Mouse (Mus musculus): ENCODE measurements around the gene Bet1l. TPM values are rescaled to one million over a fixed set of nuclear protein-coding genes. Genes with fewer than 3 reads are reported as not detected.
A peak's percentile ranks its signal among the peaks of the same experiment; 100 is the strongest.

The Bet1l gene
- total and polyA plus RNA-seq, 3 experiments: 13.1 to 24.3 (median 13.8) TPM

DNA sequence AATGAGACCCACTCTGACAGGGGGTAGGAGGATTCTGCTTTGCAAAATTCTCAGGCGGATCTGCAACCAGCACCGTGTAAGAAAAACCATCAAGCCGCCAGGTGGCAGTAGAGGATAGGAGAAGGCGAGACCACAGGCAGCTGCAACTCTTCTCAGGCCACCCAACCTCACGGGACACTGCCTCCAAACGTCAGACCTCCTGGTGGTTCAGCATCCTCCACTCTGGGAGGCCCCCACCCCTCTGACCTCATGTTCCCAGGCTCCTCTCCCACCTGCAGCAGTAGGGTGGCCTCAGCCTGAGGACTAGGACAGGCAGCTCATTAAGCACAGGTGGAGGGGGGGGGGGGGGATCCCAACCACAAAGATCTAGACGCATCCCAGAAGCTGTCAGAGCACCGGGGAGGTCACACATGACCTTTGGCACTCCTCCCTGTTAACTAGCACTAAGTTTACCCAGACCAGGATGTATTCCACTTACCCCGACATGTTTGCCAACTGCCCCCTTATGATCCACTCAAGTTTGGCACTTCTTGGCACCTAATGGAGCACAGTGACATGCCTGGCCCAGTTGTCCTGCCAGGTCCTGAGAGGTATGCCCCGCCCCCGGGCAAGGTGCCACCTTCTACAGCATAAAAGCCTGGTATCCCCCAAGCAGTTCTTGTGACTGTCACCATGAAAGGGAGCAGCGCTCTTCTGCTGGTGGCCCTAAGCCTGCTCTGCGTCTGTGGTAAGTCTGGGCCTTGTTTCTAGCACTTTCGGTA, 12.3 kb downstream of the Bet1l start, which contains the start of gene Scgb1c1:
Gene Scgb1c1 (plus strand): TSS at position 643 of the 761 bp plus-strand sequence.
- Histone ChIP-seq H3K27ac (ENCODE audit: insufficient read depth, low read depth) (no peak within 1 kb of the TSS), H3K9me3 (replicated peaks; ENCODE audit: low read length) (no peaks in the 10 kb centered on the region), H3K4me2 (ENCODE audit: insufficient read depth, low read depth, poor library complexity, severe bottlenecking) (no peak within 1 kb of the TSS; the same call in 1 of the 2 replicates), H3K27me3 (replicated peaks) (peaks cover 64% of the 10 kb centered on the region), H3K36me3 (replicated peaks in 1 of 2; ENCODE audit: control insufficient read depth in 1 of 2, insufficient read depth in 1 of 2, low read length in 1 of 2) (no peaks in the 10 kb centered on the region), H3K4me3 (replicated peaks in 1 of 3; ENCODE audit: low read depth in 2 of 3, low read length in 2 of 3, poor library complexity in 1 of 3) (no peak within 1 kb of the TSS), H3K9ac (ENCODE audit: insufficient read depth, low read depth) (no peak within 1 kb of the TSS), H3K4me1 (ENCODE audit: control insufficient read depth in 1 of 2, insufficient read depth in 2 of 2) (peaks cover 0 to 5% of the 10 kb centered on the region in 2 experiments; a peak in 2 of 4 replicates), H3K79me2 (replicated peaks; ENCODE audit: control insufficient read depth, extremely low read depth, insufficient read depth, poor library complexity, severe bottlenecking) (no peaks in the 10 kb centered on the region)
- TF ChIP-seq MAZ (IDR thresholded peaks at IDR 0.05; ENCODE audit: low read depth, low read length) (0 out of 2 replicates have a peak, but pooled peaks have one; percentile 28), CHD1 (IDR thresholded peaks at IDR 0.05; ENCODE audit: low read depth, low read length) (no peak), UBTF (IDR thresholded peaks at IDR 0.05; ENCODE audit: low read depth, low read length) (no peak), BHLHE40 (IDR thresholded peaks at IDR 0.05; ENCODE audit: low read depth, low read length) (peak; percentile 78), CTCF (conservative IDR thresholded peaks at IDR 0.05 in 1 of 2, IDR thresholded peaks at IDR 0.05 in 1 of 2; ENCODE audit: low read depth in 2 of 2, low read length in 2 of 2) (peak; percentile 55 to 96), RAD21 (IDR thresholded peaks at IDR 0.05; ENCODE audit: low read depth, low read length) (peak; percentile 96), SMC3 (IDR thresholded peaks at IDR 0.05; ENCODE audit: low read depth, low read length) (peak; percentile 99), PAX5 (IDR thresholded peaks at IDR 0.05; ENCODE audit: low read length) (no peak), MAFK (IDR thresholded peaks at IDR 0.05; ENCODE audit: insufficient replicate concordance, low read length) (no peak), MYC (IDR thresholded peaks at IDR 0.05; ENCODE audit: low read depth, low read length) (0 out of 2 replicates have a peak, but pooled peaks have one; percentile 33), ZMIZ1 (IDR thresholded peaks at IDR 0.05; ENCODE audit: low read depth, low read length) (no peak), JUND (conservative IDR thresholded peaks at IDR 0.05; ENCODE audit: low read depth, low read length) (no peak), TCF12 (IDR thresholded peaks at IDR 0.05; ENCODE audit: low read depth, low read length) (no peak), NRF1 (IDR thresholded peaks at IDR 0.05; ENCODE audit: low read depth, low read length) (no peak), EP300 (IDR thresholded peaks at IDR 0.05; ENCODE audit: low read length) (no peak), ZC3H11A (IDR thresholded peaks at IDR 0.05; ENCODE audit: low read depth, low read length) (peak; percentile 90), E2F4 (IDR thresholded peaks at IDR 0.05; ENCODE audit: insufficient replicate concordance, low read depth, low read length) (no peak)
- in situ Hi-C loops (cut with MboI; ENCODE audit: low pct_ligation_motif_present, low pct_unique_long_range_greater_than_20kb, low sequenced_read_pairs) (loop anchor here (5.0 to 25.0 kb wide), 4 partner anchors 57 to 758 kb away; partner anchors contain the start of genes Caly, Cox8b, Prap1 and Rnh1), dilution Hi-C loops (cut with MboI; ENCODE audit: extremely low pct_ligation_motif_present, extremely low pct_unique_long_range_greater_than_20kb, low sequenced_read_pairs) (no loop called here)
- DNase-seq (ENCODE audit: extremely low read depth): peak; percentile 90

DNA sequence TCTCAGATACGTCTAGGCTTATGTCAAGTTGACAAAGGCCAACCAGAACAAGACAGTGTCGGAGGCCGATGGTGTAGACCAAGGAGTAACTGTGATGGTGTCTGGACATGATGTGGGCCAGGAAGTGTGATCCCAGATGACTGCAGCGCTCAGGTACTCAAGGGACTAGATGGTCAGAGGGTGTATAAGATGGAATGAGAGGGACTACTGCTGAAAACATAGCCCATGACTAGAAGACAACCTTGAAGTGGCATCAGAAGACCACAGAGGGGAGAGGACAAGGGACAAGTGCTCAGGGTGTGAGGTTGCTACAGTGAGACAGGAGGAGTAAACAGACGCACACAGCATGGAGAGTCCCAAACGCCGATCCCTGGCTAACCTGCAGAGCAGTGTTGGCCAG, 13.6 kb downstream of the Bet1l start:
- H3K4me3 ChIP-seq (replicated peaks in 1 of 3; ENCODE audit: low read depth in 2 of 3, low read length in 2 of 3, poor library complexity in 1 of 3): no peak overlapping the region
- dilution Hi-C loops (cut with MboI; ENCODE audit: extremely low pct_ligation_motif_present, extremely low pct_unique_long_range_greater_than_20kb, low sequenced_read_pairs): no loop called here
- no peaks in the 10 kb centered on the region for H3K79me2 ChIP-seq (replicated peaks; ENCODE audit: control insufficient read depth, extremely low read depth, insufficient read depth, poor library complexity, severe bottlenecking)
- in situ Hi-C loops (cut with MboI; ENCODE audit: low pct_ligation_motif_present, low pct_unique_long_range_greater_than_20kb, low sequenced_read_pairs): loop anchor here (5.0 to 25.0 kb wide), 3 partner anchors 58 to 757 kb away; partner anchors contain the start of genes Caly, Cox8b, Prap1 and Rnh1
- H3K36me3 ChIP-seq (replicated peaks in 1 of 2; ENCODE audit: control insufficient read depth in 1 of 2, insufficient read depth in 1 of 2, low read length in 1 of 2): no peaks in the 10 kb centered on the region
- peaks cover 77% of the 10 kb centered on the region for H3K27me3 ChIP-seq (replicated peaks)
- H3K27ac ChIP-seq (ENCODE audit: insufficient read depth, low read depth): no peak overlapping the region
- TF ChIP-seq ELF1 (IDR thresholded peaks at IDR 0.05; ENCODE audit: low read depth, low read length) (no peak), ETS1 (conservative IDR thresholded peaks at IDR 0.05; ENCODE audit: low read depth, low read length) (no peak), USF1 (IDR thresholded peaks at IDR 0.05; ENCODE audit: low read depth, low read length) (no peak), NRF1 (IDR thresholded peaks at IDR 0.05; ENCODE audit: low read depth, low read length) (no peak)
- no peak overlapping the region for H3K9ac ChIP-seq (ENCODE audit: insufficient read depth, low read depth)
- no peaks in the 10 kb centered on the region for H3K9me3 ChIP-seq (replicated peaks; ENCODE audit: low read length)
- H3K4me2 ChIP-seq (ENCODE audit: insufficient read depth, low read depth, poor library complexity, severe bottlenecking): no peak overlapping the region
- peaks cover 0 to 5% of the 10 kb centered on the region in 2 experiments; a peak in 2 of 4 replicates for H3K4me1 ChIP-seq (ENCODE audit: control insufficient read depth in 1 of 2, insufficient read depth in 2 of 2)
- no peak for DNase-seq (ENCODE audit: extremely low read depth)

Data from CH12.LX (cell line).